Mouse (Mus musculus) spleen, postnatal 10 days (tissue): ENCODE data around the gene Olfr1275.

ENCODE experiments used
- DNase-seq, 2 experiments: peaks; one replicate each; pipeline ENCODE4 v3.0.0; 2021 to 2022; ENCODE audit warnings: low spot score in 2 of 2

The Olfr1275 gene

GRCm38 (mm10) chr2:111235186-111235585, at the start of gene Olfr1275:
Gene Olfr1275 (minus strand): TSS chr2:111235286.
- DNase-seq: no peak

GRCm38 (mm10) chr2:111274006-111274405, 38.9 kb upstream of the Olfr1275 start, which contains the start of gene Olfr1277:
Gene Olfr1277 (minus strand): TSS chr2:111274106.
- DNase-seq: no peak

- no peak for DNase-seq
Observed at GRCm38 (mm10) chr2:111254216-111254615, 19.1 kb upstream of the Olfr1275 start, which contains the start of gene Olfr1276. Gene Olfr1276 (plus strand): TSS chr2:111254516.

GRCm38 (mm10) chr2:111229502-111229901, 5.6 kb downstream of the Olfr1275 start, which contains the start of gene 4930430A15Rik:
Gene 4930430A15Rik (minus strand): TSS chr2:111229602.
- DNase-seq: no peak

- DNase-seq: no peak
Observed at GRCm38 (mm10) chr2:111182068-111182467, 53.0 kb downstream of the Olfr1275 start.
